Mouse (Mus musculus) CD4-positive, CD25-positive, alpha-beta regulatory T cell, adult 2 months (primary cell): ENCODE measurements around the gene Tnxb.
"Not testable (repeated sequence)": the region's sequence is repeated elsewhere in the genome, so short reads cannot be mapped to it uniquely, and the experiment has no call there.

ENCODE experiments used
- DNase-seq: peaks from one replicate; pipeline ENCODE4 v3.0.0-alpha.2; 2012; ENCODE audit warnings: low read depth, low spot score

Gene Tnxb

DNA sequence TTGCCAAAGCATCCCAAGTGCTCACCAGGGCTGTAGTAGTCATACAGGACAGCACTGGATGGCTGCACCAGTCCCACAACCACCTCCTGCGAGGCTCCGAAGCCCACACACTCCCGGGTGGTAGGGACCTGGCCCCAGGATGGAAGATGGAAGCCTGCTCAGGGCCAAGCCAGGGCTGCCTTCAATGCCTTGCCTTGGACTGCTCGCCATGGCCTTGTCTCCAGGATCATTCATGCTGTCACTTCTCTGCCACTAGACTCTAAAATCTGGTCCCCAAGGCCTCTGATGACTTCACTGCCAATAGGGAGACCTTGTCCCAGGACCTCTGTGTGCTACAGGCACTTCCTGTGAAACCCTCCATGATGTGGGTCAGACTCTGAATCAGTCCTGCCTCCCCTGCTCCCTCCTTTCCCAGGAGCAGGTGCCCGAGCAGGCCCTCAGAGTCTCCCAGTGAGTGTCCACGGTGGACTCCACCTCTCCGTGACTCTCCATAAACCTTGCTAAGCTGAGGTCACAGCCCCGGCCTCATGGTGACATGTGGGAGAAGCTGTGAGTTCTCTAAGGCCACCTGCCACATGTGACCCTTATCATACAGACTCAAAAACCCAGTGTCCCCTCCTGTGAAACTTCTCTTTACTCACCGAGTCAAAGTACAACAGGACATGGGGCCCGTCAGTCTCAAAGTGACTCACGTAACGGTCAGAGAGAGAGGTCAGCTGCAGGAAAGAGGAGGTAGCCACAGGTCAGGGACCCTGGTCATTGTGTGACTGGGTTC is 59.6 kb downstream of the Tnxb start:
- not testable (repeated sequence) for DNase-seq

- not testable (repeated sequence) for DNase-seq
These were observed 67.1 kb downstream of the Tnxb start for GRCm38 (mm10) chr17:34737466-34737865.

DNA sequence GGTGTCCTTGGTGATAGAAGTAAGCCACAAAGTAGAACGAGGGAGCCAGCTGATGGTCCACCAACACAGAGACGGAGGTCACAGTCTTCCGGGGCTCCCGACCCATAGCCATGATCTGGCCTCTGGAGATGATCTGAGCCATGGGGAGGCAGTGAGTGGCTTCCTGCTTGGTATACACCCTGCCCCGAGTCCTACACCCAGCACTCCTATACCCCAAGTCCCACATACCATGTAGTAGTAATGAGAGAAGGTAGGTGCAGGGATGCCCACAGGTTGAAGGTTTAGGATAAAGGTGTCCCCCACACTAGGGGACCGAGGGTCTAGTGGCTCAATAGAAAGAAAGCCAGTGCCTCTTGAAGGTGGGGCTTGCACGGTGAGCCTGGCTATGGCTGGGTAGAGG is 69.4 kb downstream of the Tnxb start:
- DNase-seq: not testable (repeated sequence)

GRCm38 (mm10) chr17:34740280-34740679 is 69.9 kb downstream of the Tnxb start:
- DNase-seq: no peak

DNA sequence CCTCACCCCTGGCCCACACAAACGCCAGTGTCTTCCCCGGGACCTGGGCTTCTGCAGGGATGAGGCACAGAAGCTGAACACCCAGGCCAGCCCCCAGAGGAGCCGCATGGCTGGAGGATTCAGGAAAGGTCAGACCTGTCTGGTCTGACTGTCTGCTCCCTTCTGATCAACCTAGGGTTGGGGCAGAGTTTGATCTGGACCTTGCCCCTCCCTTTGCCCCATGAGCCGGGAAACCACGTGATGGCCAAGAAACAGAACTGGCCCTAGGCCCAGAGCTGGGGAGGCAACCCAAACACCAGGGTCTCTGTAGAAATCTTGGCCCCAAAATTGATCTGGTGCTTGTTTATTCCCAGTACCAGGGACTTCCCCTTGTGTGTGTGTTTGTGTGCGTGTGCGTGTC is 73.4 kb downstream of the Tnxb start, which contains the start of gene C4b:
Gene C4b, minus strand, starts transcription at position 164 of the 400 bp plus-strand sequence.
- DNase-seq: no peak

- no peak for DNase-seq
These were observed 73.9 kb downstream of the Tnxb start for GRCm38 (mm10) chr17:34744206-34744605.

- DNase-seq: not testable (repeated sequence)
These were observed 74.3 kb downstream of the Tnxb start for GRCm38 (mm10) chr17:34744611-34745010.

- DNase-seq: not testable (repeated sequence)
These were observed 74.8 kb downstream of the Tnxb start for GRCm38 (mm10) chr17:34745166-34745565.

GRCm38 (mm10) chr17:34746531-34746930 is 76.2 kb downstream of the Tnxb start:
- DNase-seq: no peak

- no peak for DNase-seq
These were observed 91.1 kb downstream of the Tnxb start for GRCm38 (mm10) chr17:34761471-34761870.
